Mouse (Mus musculus): Measurements from ENCODE around the gene Mvb12a.
"Not testable (repeated sequence)": the region's sequence is repeated elsewhere in the genome, so short reads cannot be mapped to it uniquely, and the experiment has no call there.

The Mvb12a gene

GRCm38 (mm10) chr8:71542632-71543343, at the start of gene Mvb12a:
Mvb12a (plus strand) TSS chr8:71542922.
- in situ Hi-C loops (cut with MboI, MseI): no loop called here

DNA sequence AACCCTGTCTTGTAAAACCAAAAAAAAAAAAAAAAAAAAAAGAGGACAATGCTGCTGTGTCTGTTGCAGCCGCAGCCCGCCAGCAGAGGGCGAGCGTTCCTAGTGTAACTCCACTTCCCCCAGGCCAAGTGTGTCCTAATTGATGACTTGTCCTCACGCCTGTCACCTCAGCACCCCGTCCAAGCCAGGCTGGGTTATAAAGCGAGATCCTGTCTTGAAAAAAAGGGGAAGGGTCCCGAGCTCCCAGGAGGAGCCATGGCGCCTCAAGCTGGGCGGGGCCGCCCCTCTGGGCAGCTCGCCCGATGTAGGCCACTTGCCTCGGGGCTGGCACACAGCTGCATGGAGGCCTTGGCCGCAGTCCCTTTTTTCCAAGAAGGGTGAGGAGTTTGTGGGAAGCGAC, 47.7 kb upstream of the Mvb12a start:
- in situ Hi-C loops (cut with MboI, MseI): no loop called here

DNA sequence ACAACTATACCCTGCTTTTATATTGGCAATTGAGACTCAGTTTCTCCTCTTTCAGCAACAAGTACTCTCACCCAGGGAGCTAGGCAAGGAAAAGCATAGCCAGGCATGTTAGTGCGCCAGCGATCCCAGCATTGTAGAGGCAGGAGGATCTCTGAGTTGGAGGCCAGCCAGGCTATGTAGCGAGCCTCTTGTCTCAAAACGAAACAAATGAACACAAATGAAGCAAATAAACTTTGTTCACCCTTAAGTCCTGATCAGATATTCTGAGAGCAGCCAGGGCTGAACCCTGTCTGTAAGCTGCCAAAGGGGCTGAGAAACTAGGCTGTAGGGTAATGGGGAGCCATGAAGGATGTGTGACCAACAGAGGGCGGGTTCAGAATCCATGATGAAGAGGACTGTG, 46.9 kb upstream of the Mvb12a start:
- in situ Hi-C loops (cut with MboI, MseI): no loop called here

DNA sequence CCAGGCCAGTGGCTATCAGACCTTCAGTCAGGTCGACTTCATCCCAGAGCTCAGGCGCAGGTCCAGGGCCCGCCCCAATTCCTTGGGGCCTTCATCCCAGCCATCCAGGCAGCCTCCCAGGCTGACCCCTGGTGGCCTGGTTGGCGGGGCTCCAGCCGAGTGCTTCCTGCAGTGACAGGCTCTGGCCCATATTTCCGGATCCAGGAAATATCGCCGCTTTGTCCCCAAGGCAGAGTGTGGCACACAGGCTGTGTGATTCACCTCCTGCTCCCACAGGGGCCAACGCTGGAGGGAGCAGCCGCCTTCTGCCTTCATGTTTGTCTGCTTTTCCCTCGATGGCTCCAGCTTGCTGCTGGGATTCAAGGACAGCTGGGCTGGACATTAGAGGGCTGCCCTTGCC, 46.2 kb upstream of the Mvb12a start:
- in situ Hi-C loops (cut with MboI, MseI): no loop called here

DNA sequence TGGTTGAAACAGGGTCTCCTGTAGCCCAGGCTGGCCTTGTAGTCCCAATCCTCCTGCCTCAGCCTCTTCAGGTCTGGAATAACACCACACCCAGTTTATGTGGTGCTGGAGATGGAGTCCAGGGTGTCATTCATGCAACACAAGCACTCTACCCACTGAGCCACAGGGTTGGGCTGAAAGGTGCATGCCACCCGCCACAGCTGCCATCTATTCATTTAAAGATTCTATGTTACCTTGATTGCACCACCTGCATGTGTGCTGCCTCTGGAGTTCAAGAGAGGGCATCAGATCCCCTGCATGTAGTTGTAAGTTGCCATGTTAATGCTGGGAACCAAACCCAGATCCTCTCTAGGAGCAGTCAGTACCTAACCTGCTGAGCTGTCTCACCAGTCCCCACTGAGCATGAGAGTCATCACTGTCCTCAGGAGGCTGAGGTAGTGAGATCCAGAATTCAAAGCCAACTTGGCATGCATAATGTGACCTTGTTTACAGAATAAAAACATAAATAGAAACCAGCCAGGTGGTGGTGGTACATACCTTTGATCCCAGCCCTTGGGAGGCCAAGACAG, 45.6 kb upstream of the Mvb12a start:
- in situ Hi-C loops (cut with MboI, MseI): no loop called here

GRCm38 (mm10) chr8:71497881-71498501, 44.7 kb upstream of the Mvb12a start:
- in situ Hi-C loops (cut with MboI, MseI): no loop called here

GRCm38 (mm10) chr8:71498816-71499690, 43.7 kb upstream of the Mvb12a start:
- in situ Hi-C loops (cut with MboI, MseI): no loop called here

DNA sequence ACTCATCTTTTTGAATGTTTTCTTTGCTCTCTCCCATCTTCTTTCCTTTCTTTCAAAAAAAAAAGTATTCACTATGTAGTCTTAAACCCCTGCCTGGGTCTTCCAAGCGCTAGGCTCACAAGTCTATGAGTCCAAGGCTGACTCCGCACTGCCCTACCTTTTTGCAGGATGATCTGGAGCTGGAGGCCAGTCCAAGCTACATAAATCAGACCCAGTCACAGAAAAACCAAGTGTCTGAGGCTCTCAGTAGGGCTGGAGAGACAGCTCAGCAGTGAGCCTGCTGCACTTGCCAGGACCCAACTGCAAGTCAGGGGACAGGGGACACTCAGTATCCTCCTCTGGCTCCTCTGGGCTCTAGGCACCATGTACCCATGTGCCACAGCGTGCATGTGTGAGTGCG, 38.4 kb upstream of the Mvb12a start:
- in situ Hi-C loops (cut with MboI, MseI): no loop called here

DNA sequence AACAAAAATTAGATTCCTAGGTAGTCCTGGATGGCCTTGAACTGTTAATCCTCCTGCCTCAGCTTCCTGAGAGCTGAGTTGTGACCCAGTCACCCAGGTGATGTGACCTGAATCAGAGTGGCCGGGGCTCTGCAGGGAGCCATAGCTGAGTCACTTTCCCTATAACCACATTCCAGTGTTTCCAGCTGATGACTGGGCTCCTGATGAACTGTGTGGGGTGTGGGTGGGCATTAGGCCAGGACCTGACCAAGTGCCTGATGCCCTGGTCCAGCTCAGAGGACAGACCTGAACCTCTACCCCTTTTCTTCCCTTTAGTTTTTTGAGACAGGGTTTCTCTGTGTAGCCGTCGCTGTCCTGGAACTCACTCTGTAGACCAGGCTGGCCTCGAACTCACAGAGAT, 37.4 kb upstream of the Mvb12a start:
- in situ Hi-C loops (cut with MboI, MseI): no loop called here

DNA sequence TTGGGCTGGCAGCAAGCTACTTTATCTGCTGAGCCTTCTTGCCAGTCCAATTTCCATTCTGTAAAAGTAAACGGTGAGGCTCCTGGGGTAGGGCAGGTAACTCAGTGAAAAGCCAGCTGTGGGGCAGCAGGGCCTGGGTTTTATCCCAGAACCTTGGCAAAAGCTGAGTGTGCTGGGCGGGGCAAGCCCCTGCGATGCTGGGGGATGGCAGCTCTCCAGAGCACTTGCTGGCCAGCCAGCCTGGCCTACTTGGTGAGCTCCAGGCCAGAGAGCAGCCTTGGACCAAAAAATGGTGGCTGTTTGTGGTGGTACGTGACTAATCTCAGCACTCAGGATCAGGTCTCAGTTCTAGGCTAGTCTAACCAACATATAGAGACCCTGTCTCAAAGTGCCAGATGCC, 36.7 kb upstream of the Mvb12a start:
- in situ Hi-C loops (cut with MboI, MseI): no loop called here

- in situ Hi-C loops (cut with MboI, MseI): no loop called here
These were observed 35.1 kb upstream of the Mvb12a start for GRCm38 (mm10) chr8:71507589-71508104.

GRCm38 (mm10) chr8:71509316-71509715, 33.4 kb upstream of the Mvb12a start:
- in situ Hi-C loops (cut with MboI, MseI): no loop called here

GRCm38 (mm10) chr8:71511644-71512043, 31.1 kb upstream of the Mvb12a start, which contains the start of gene Plvap:
Plvap (minus strand) TSS chr8:71511752.
- in situ Hi-C loops (cut with MboI, MseI): no loop called here

DNA sequence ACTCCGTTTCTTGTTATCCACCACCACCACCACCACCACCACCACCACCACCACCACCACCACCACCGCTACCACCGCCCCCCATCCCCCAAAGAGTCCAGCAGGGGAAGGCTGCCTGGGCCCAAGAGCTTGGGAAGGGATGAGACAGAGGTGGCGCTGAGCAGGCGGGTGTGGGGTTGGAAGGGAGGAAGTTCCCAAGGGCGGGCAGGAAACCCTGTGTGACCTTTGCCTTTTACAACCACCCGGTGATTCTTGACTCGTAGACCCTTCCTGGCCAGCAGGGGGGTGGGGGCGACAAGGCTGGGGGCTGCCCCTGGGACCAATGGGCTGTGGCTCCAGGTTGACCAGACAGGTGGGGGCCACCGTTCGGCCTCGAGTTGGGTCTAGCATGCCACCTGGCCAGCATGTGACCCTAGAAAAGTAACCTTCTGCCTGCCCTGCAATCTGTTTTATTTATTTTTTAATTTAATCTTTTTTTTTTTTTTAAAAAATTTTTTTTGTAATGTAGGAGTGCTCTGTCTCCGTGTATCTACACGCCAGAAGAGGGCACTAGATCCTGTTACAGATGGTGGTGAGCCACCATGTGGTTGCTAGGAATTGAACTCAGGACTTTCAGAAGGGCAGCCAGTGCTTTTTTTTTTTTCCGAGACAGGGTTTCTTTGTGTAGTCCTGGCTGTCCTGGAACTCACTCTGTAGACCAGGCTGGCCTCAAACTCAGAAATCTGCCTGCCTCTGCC, 29.5 kb upstream of the Mvb12a start:
- in situ Hi-C loops (cut with MboI, MseI): no loop called here

- in situ Hi-C loops (cut with MboI, MseI): no loop called here
These were observed 27.7 kb upstream of the Mvb12a start for GRCm38 (mm10) chr8:71515043-71515442.

DNA sequence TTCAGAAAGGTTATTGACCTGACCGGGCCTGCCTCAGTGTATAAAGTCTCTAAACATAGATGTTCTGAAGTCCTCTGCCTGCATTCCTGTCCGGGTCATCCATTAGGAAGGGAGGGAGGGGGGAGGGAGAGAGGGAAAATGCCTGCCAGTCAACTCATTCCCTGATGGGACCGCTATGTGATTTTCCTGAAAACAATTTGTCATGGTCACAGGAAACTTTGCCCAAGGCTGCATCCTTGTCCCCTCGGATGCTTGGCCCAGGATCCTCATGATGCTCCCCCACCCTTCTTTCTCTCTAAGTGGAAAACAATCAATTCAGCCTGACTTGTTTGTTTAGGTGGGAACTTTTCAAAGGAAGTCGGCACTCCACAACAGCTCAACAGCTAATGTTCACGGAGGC, 25.9 kb upstream of the Mvb12a start:
- in situ Hi-C loops (cut with MboI, MseI): no loop called here

DNA sequence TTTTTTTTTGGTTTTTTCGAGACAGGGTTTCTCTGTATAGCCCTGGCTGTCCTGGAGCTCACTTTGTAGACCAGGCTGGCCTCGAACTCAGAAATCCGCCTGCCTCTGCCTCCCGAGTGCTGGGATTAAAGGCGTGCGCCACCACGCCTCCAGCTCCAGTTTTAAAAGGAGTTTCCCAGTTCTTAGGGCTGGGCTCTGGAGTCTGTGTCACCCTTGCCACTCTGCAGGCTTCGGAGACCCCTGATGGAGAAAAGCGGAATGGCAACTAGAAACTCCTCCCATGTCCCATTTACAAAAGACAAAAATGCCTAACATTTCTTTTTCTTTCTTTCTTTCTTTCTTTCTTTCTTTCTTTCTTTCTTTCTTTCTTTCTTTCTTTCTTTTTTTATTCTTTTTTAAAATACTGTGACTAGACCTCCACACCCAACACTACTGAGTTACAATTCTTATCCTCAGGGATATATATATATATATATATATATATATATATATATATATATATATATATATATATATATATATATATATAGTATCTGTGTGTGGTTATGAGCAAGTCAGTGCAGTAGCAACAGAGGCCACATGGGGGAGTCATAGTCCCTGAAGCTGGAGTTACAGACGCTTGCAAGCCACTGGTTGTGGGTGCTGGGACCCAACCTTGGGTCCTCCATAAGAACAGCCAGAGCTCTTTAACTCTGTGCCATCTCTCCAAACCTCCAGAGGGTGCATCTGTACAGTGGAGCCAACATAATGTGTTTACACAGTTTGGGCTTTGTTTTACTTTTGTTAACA, 23.5 kb upstream of the Mvb12a start:
- in situ Hi-C loops (cut with MboI, MseI): not testable (repeated sequence)

GRCm38 (mm10) chr8:71521634-71522033, 21.1 kb upstream of the Mvb12a start:
- in situ Hi-C loops (cut with MboI, MseI): loop anchor here (5.0 kb wide), 1 partner anchor 79 kb away; no protein-coding TSS in a partner anchor

- in situ Hi-C loops (cut with MboI, MseI): no loop called here
These were observed 17.3 kb upstream of the Mvb12a start, which contains the start of gene Ccdc194 for GRCm38 (mm10) chr8:71525226-71526050. Ccdc194 (minus strand) TSS chr8:71525711.
